Mouse (Mus musculus) stomach, embryonic 14.5 days (tissue): Measurements from ENCODE around the gene Max. TPM values are rescaled to one million over a fixed set of nuclear protein-coding genes. Genes with fewer than 3 reads are reported as not detected.

ENCODE experiments used
- ATAC-seq: fragments of 200-750 bp; cut with Nextera tagmentation; 2 replicates; pipeline ENCODE4 v1.8.0; 2017; ENCODE audit warnings: low read depth, moderate TSS enrichment; ENCODE audit not compliant: insufficient number of reproducible peaks, insufficient read depth, low FRiP score
- H3K27ac ChIP-seq: fragments of 300-500 bp; sonication (generic); 2 replicates; pipeline ENCODE4 v1.5.1; 2014; ENCODE audit warnings: mild to moderate bottlenecking, low read length, moderate library complexity, mixed read lengths
- H3K27me3 ChIP-seq: fragments of 300-500 bp; sonication (generic); 2 replicates; pipeline ENCODE4 v1.6.1; 2014; ENCODE audit warnings: low read length, control low read depth, mixed read lengths; ENCODE audit not compliant: control insufficient read depth, insufficient read depth
- H3K36me3 ChIP-seq: fragments of 300-500 bp; sonication (generic); 2 replicates; pipeline ENCODE4 v1.6.1; 2014; ENCODE audit warnings: mild to moderate bottlenecking, control low read depth, low read length, moderate library complexity, mixed read lengths; ENCODE audit not compliant: control insufficient read depth, insufficient read depth
- H3K4me1 ChIP-seq: fragments of 300-500 bp; sonication (generic); 2 replicates; pipeline ENCODE4 v1.6.1; 2014; ENCODE audit warnings: low read length, control low read depth, mixed read lengths; ENCODE audit not compliant: control insufficient read depth, insufficient read depth
- H3K4me2 ChIP-seq: fragments of 300-500 bp; sonication (generic); replicated peaks from 2 replicates; pipeline ENCODE4 v1.6.1; 2014; ENCODE audit warnings: low read depth, low read length, control low read depth
- H3K4me3 ChIP-seq: fragments of 300-500 bp; sonication (generic); 2 replicates; pipeline ENCODE4 v1.5.1; 2014; ENCODE audit warnings: low read depth, low read length, control low read depth
- H3K9ac ChIP-seq: fragments of 300-500 bp; sonication (generic); replicated peaks from 2 replicates; pipeline ENCODE4 v1.6.1; 2014; ENCODE audit warnings: low read depth, mild to moderate bottlenecking, control low read depth, low read length, moderate library complexity, mixed read lengths
- H3K9me3 ChIP-seq: fragments of 300-500 bp; sonication (generic); 2 replicates; pipeline ENCODE4 v1.6.1; 2016; ENCODE audit warnings: low read depth, low read length, control low read depth; ENCODE audit not compliant: control insufficient read depth
- WGBS: fragments of 180-500 bp; shearing (Covaris S2); extraction: QIAGEN DNeasy Blood & Tissue Kit; methylation state at CpG from one replicate; pipeline ENCODE4 v1.1.7; 2014; 5-methylcytosine and 5-hydroxymethylcytosine counted together
- polyA plus RNA-seq: library from polyadenylated mRNA; unstranded; fragments of >200 nt; fragmentation: Nextera tagmentation; extraction: Ambion mirVana; gene quantifications from 2 replicates; pipeline ENCODE4 v1.2.1, GENCODE M21; 2014

Gene Max
- polyA plus RNA-seq, 1 experiment from 2014 or later = 40.3 TPM

- ATAC-seq = no peak
Observed at GRCm38 (mm10) chr12:76932688-76933060, 29.3 kb downstream of the Max start.

GRCm38 (mm10) chr12:76931739-76932687 lies 30.0 kb downstream of the Max start:
- ATAC-seq = no peak
- Histone ChIP-seq H3K27me3 (no peaks in the 10 kb centered on the region), H3K9me3 (no peaks in the 10 kb centered on the region), H3K9ac (no peak overlapping the region), H3K4me3 (no peak overlapping the region), H3K4me1 (no peaks in the 10 kb centered on the region), H3K4me2 (no peak overlapping the region), H3K27ac (no peak overlapping the region), H3K36me3 (peaks cover 8% of the 10 kb centered on the region)
- WGBS = 66% methylated on average over 14 of the region's 14 CpGs

More at GRCm38 (mm10) chr12:76932688-76933060, 29.3 kb downstream of the Max start:
- Histone ChIP-seq H3K4me3 (no peak overlapping the region), H3K27me3 (no peaks in the 10 kb centered on the region), H3K27ac (no peak overlapping the region), H3K9me3 (no peaks in the 10 kb centered on the region), H3K36me3 (peaks cover 9% of the 10 kb centered on the region), H3K4me1 (no peaks in the 10 kb centered on the region), H3K9ac (no peak overlapping the region), H3K4me2 (no peak overlapping the region)
- 54% methylated on average over 6 of the region's 6 CpGs for WGBS

- no peak overlapping the region for H3K4me2 ChIP-seq
- H3K4me3 ChIP-seq = no peak overlapping the region
- WGBS = 60% methylated on average over 6 of the region's 6 CpGs
- peak; percentile 39; the same call in 1 of the 2 replicates for ATAC-seq
- H3K27ac ChIP-seq = no peak overlapping the region
- no peaks in the 10 kb centered on the region for H3K4me1 ChIP-seq
- H3K27me3 ChIP-seq = no peaks in the 10 kb centered on the region
- no peaks in the 10 kb centered on the region for H3K9me3 ChIP-seq
- H3K9ac ChIP-seq = no peak overlapping the region
- H3K36me3 ChIP-seq = no peaks in the 10 kb centered on the region
Observed at GRCm38 (mm10) chr12:76930177-76930576, 31.8 kb downstream of the Max start.

- Histone ChIP-seq H3K9me3 (no peaks in the 10 kb centered on the region), H3K27ac (no peak overlapping the region), H3K4me1 (no peaks in the 10 kb centered on the region), H3K36me3 (no peaks in the 10 kb centered on the region), H3K27me3 (no peaks in the 10 kb centered on the region), H3K4me2 (no peak overlapping the region), H3K9ac (no peak overlapping the region), H3K4me3 (no peak overlapping the region)
- ATAC-seq = no peak
- 62% methylated on average over 10 of the region's 10 CpGs for WGBS
Observed at GRCm38 (mm10) chr12:76927539-76927938, 34.5 kb downstream of the Max start.

GRCm38 (mm10) chr12:76927012-76927411 lies 35.0 kb downstream of the Max start:
- WGBS = 72% methylated on average over 3 of the region's 3 CpGs
- no peak overlapping the region for H3K27ac ChIP-seq
- H3K36me3 ChIP-seq = no peaks in the 10 kb centered on the region; the same call in 1 of the 2 replicates

GRCm38 (mm10) chr12:76926338-76926945 lies 35.6 kb downstream of the Max start:
- no peak overlapping the region for H3K4me2 ChIP-seq
- no peak overlapping the region for H3K4me3 ChIP-seq
- WGBS = 76% methylated on average over 10 of the region's 10 CpGs
- H3K27me3 ChIP-seq = no peaks in the 10 kb centered on the region
- ATAC-seq = no peak
- no peak overlapping the region for H3K9ac ChIP-seq
- H3K9me3 ChIP-seq = no peaks in the 10 kb centered on the region
- no peaks in the 10 kb centered on the region; the same call in 1 of the 2 replicates for H3K36me3 ChIP-seq
- H3K27ac ChIP-seq = no peak overlapping the region
- no peaks in the 10 kb centered on the region for H3K4me1 ChIP-seq

More at GRCm38 (mm10) chr12:76927012-76927411, 35.0 kb downstream of the Max start:
- no peaks in the 10 kb centered on the region for H3K27me3 ChIP-seq
- ATAC-seq = no peak
- H3K4me3 ChIP-seq = no peak overlapping the region
- H3K9ac ChIP-seq = no peak overlapping the region
- H3K4me2 ChIP-seq = no peak overlapping the region
- H3K9me3 ChIP-seq = no peaks in the 10 kb centered on the region
- no peaks in the 10 kb centered on the region for H3K4me1 ChIP-seq

GRCm38 (mm10) chr12:76924904-76925604 lies 36.9 kb downstream of the Max start:
- Histone ChIP-seq H3K9ac (no peak overlapping the region), H3K27ac (no peak overlapping the region), H3K4me3 (no peak overlapping the region), H3K27me3 (no peaks in the 10 kb centered on the region), H3K36me3 (no peaks in the 10 kb centered on the region; the same call in 1 of the 2 replicates), H3K4me1 (no peaks in the 10 kb centered on the region), H3K4me2 (no peak overlapping the region), H3K9me3 (no peaks in the 10 kb centered on the region)
- WGBS = 92% methylated on average over 10 of the region's 10 CpGs
- ATAC-seq = no peak

GRCm38 (mm10) chr12:76923118-76923517 lies 38.9 kb downstream of the Max start:
- Histone ChIP-seq H3K27ac (no peak overlapping the region), H3K27me3 (no peaks in the 10 kb centered on the region), H3K9ac (no peak overlapping the region), H3K4me3 (no peak overlapping the region), H3K36me3 (no peaks in the 10 kb centered on the region; the same call in 1 of the 2 replicates), H3K9me3 (no peaks in the 10 kb centered on the region), H3K4me1 (no peaks in the 10 kb centered on the region), H3K4me2 (no peak overlapping the region)
- ATAC-seq = no peak
- 89% methylated on average over 8 of the region's 8 CpGs for WGBS
